Comparison of ENCODE assay signal across 25 mouse cellular contexts in genomic region chr4:83146740-83147139, GRCm38 (mm10).
DNase-seq lines count a peak whose midpoint lies in the region; ATAC-seq and TF ChIP-seq lines count a peak whose summit lies in the region.
"Had no signal": no experiment of that assay in that cellular context is flagged by ENCODE, and none has a peak within 500 bp of the region (broad histone marks: within the 10 kb centered on the region; RNA-seq: fewer than 3 reads in every experiment).

No protein-coding gene starts in this region.

- 70% methylated on average over 3 of the region's 3 CpGs for WGBS in kidney, embryonic 14.5 days
- 68% methylated on average over 3 of the region's 3 CpGs for WGBS in kidney, postnatal 0 days
- 88% methylated on average over 3 of the region's 3 CpGs for WGBS in lung, embryonic 16.5 days
- WGBS in lung, adult 2 months, result 93% methylated on average over 3 of the region's 3 CpGs

- H3K9me3 ChIP-seq in kidney, embryonic 14.5 days (ENCODE audit: control insufficient read depth, low read length), result no peaks in the 10 kb centered on the region
- H3K9me3 ChIP-seq in kidney, postnatal 0 days (replicated peaks; ENCODE audit: low read length), result no peaks in the 10 kb centered on the region
- H3K9me3 ChIP-seq in lung, embryonic 16.5 days (ENCODE audit: control insufficient read depth, low read length), result no peaks in the 10 kb centered on the region
- H3K9me3 ChIP-seq: forebrain, embryonic 10.5 days; forebrain, embryonic 13.5 days; heart, embryonic 10.5 days had no signal

- H3K4me1 ChIP-seq in kidney, embryonic 14.5 days (ENCODE audit: control insufficient read depth, insufficient read depth, low read length), result peaks cover 2% of the 10 kb centered on the region; the same call in 1 of the 2 replicates
- H3K4me1 ChIP-seq in kidney, postnatal 0 days (replicated peaks; ENCODE audit: insufficient read depth, low read length), result no peaks in the 10 kb centered on the region
- H3K4me1 ChIP-seq in lung, embryonic 16.5 days (replicated peaks; ENCODE audit: control insufficient read depth, insufficient read depth, low read length), result 0 out of 2 replicates have a peak, but pooled peaks cover 3% of the 10 kb centered on the region
- no peaks in the 10 kb centered on the region; the same call in 1 of the 2 replicates for H3K4me1 ChIP-seq in lung, adult 2 months (ENCODE audit: control insufficient read depth, insufficient read depth, low read length)

- no peaks in the 10 kb centered on the region for H3K36me3 ChIP-seq in kidney, embryonic 14.5 days (ENCODE audit: control insufficient read depth, insufficient read depth, low read length)
- no peaks in the 10 kb centered on the region for H3K36me3 ChIP-seq in kidney, postnatal 0 days (ENCODE audit: insufficient read depth, low read length)
- no peaks in the 10 kb centered on the region for H3K36me3 ChIP-seq in lung, embryonic 16.5 days (ENCODE audit: control insufficient read depth, insufficient read depth, low read length)
- H3K36me3 ChIP-seq: forebrain, embryonic 10.5 days; G1E; heart, embryonic 10.5 days; heart, embryonic 13.5 days had no signal

- H3K4me2 ChIP-seq in kidney, embryonic 14.5 days (replicated peaks; ENCODE audit: low read depth, low read length), result no peak overlapping the region
- no peak overlapping the region for H3K4me2 ChIP-seq in kidney, postnatal 0 days (ENCODE audit: low read length)
- H3K4me2 ChIP-seq in lung, embryonic 16.5 days (ENCODE audit: low read depth, low read length), result no peak overlapping the region
- H3K4me2 ChIP-seq: forebrain, embryonic 13.5 days; heart, embryonic 13.5 days had no signal

- no peak for DNase-seq in kidney, adult 18-20 months
- peak; percentile 52 for DNase-seq in kidney, postnatal 0 days (ENCODE audit: low spot score)
- no peak for DNase-seq in kidney, adult 9 months
- DNase-seq in lung, adult 2 months, result no peak
- no peak for DNase-seq in right cerebral cortex, postnatal 36 days (ENCODE audit: low spot score in 2 of 2)
- DNase-seq: adrenal gland, postnatal 10 days; adrenal gland, postnatal 36 days; B cell, adult 2 months; cerebellum, adult 18-20 months; cerebellum, adult 9-10 months; cerebellum, postnatal 14 days; gastrocnemius, postnatal 10 days; gastrocnemius, postnatal 36 days; heart, adult 2 months; heart, postnatal 14 days; heart, postnatal 4 days had no signal

- H3K27me3 ChIP-seq in kidney, embryonic 14.5 days (ENCODE audit: control insufficient read depth, insufficient read depth, low read length), result no peaks in the 10 kb centered on the region
- no peaks in the 10 kb centered on the region for H3K27me3 ChIP-seq in kidney, postnatal 0 days (ENCODE audit: insufficient read depth, low read length)
- H3K27me3 ChIP-seq in lung, embryonic 16.5 days (ENCODE audit: control insufficient read depth, insufficient read depth, low read depth, low read length), result no peaks in the 10 kb centered on the region
- H3K27me3 ChIP-seq: CH12.LX; forebrain, embryonic 13.5 days; heart, embryonic 13.5 days; Patski had no signal

- TF ChIP-seq POLR2A in lung, adult 2 months (IDR thresholded peaks at IDR 0.05; ENCODE audit: borderline replicate concordance, extremely low read depth, low read depth, low read length), result no peak

- TF ChIP-seq CTCF in kidney, postnatal 0 days (IDR thresholded peaks at IDR 0.05; ENCODE audit: low read depth), result no peak
- no peak for TF ChIP-seq CTCF in lung, adult 2 months (IDR thresholded peaks at IDR 0.05; ENCODE audit: insufficient read depth, low read length)

- peak overlapping the region; percentile 31; the same call in 1 of the 2 replicates for H3K27ac ChIP-seq in kidney, embryonic 14.5 days (ENCODE audit: low read depth, low read length)
- H3K27ac ChIP-seq in kidney, postnatal 0 days, result peak overlapping the region; percentile 58
- H3K27ac ChIP-seq in lung, embryonic 16.5 days (ENCODE audit: low read length), result peak overlapping the region; percentile 68
- H3K27ac ChIP-seq: forebrain, embryonic 10.5 days; forebrain, embryonic 13.5 days; heart, adult 2 months had no signal

- ATAC-seq in kidney, embryonic 14.5 days (ENCODE audit: low FRiP score, low TSS enrichment), result no peak
- peak; percentile 53; the same call in 1 of the 2 replicates for ATAC-seq in kidney, postnatal 0 days (replicated peaks; ENCODE audit: low FRiP score, low read depth)
- no peak for ATAC-seq in lung, embryonic 16.5 days (ENCODE audit: low read depth)
- ATAC-seq: Patski had no signal

- no peak overlapping the region for H3K9ac ChIP-seq in kidney, embryonic 14.5 days (ENCODE audit: low read depth, low read length)
- no peak overlapping the region for H3K9ac ChIP-seq in kidney, postnatal 0 days (ENCODE audit: low read depth, low read length)
- H3K9ac ChIP-seq in lung, embryonic 16.5 days (ENCODE audit: low read length), result no peak overlapping the region
- H3K9ac ChIP-seq: forebrain, embryonic 13.5 days; heart, embryonic 13.5 days had no signal

- H3K4me3 ChIP-seq in kidney, embryonic 14.5 days (ENCODE audit: low read length), result no peak overlapping the region
- H3K4me3 ChIP-seq in kidney, postnatal 0 days (replicated peaks; ENCODE audit: low read depth, low read length), result no peak overlapping the region
- H3K4me3 ChIP-seq in lung, embryonic 16.5 days (ENCODE audit: low read length), result no peak overlapping the region
- H3K4me3 ChIP-seq in lung, adult 2 months (replicated peaks; ENCODE audit: extremely low read depth, low read depth, low read length), result no peak overlapping the region
- H3K4me3 ChIP-seq: forebrain, embryonic 10.5 days; forebrain, embryonic 13.5 days; heart, adult 2 months; heart, embryonic 10.5 days; heart, embryonic 13.5 days had no signal
